Mouse (Mus musculus) cerebellum, adult 2 months (tissue): Measurements from ENCODE around the gene Mef2d.

Experiments used
- CTCF ChIP-seq: fragments of 200-500 bp; IDR thresholded peaks from 2 replicates; pipeline ENCODE4 v1.5.1; 2011; ENCODE audit warnings: low read depth, mild to moderate bottlenecking, control low read depth, low read length, moderate library complexity, borderline replicate concordance; ENCODE audit not compliant: insufficient read depth
- POLR2A ChIP-seq: fragments of 200-500 bp; IDR thresholded peaks from 2 replicates; pipeline ENCODE4 v1.6.1; 2011; ENCODE audit warnings: low read length, control low read depth, borderline replicate concordance; ENCODE audit not compliant: insufficient read depth

- TF ChIP-seq POLR2A, result no peak
- TF ChIP-seq CTCF, result no peak
These were observed 59.5 kb downstream of the Mef2d start for GRCm38 (mm10) chr3:88201640-88202039.
